ENCODE assay signal across 12 mouse cellular contexts in the genomic region with DNA sequence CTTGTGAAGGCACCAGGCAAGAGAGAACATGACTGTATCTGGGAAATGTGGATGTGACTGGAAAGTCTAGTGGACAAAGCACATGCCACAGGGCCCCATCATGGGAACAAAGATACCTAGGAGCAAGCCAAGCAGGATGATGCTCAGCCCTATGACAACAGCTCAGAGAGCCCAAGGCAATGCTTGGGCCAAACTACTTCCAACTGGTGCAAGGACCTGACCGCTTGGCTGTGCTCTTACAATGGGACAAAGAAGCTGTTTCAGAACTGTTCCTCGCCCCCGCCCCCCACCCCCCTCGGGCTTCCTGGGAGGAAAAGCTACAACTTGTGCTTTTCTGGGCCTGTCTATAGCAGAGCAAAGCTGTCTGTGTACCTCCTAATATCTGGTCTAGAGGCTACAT. TPM values are rescaled to one million over a fixed set of nuclear protein-coding genes. Genes with fewer than 3 reads are reported as not detected.
DNase-seq lines count a peak whose midpoint lies in the region; ATAC-seq and TF ChIP-seq lines count a peak whose summit lies in the region.
"Had no signal": no experiment of that assay in that cellular context is flagged by ENCODE, and none has a peak within 500 bp of the region (broad histone marks: within the 10 kb centered on the region; RNA-seq: fewer than 3 reads in every experiment).

No protein-coding gene starts in this region.

- no peaks in the 10 kb centered on the region for H3K27me3 ChIP-seq in heart, embryonic 14.5 days (ENCODE audit: control insufficient read depth, insufficient read depth, low read length)
- H3K27me3 ChIP-seq in midbrain, embryonic 10.5 days (ENCODE audit: low read depth, poor library complexity, severe bottlenecking) = no peaks in the 10 kb centered on the region
- H3K27me3 ChIP-seq in midbrain, embryonic 14.5 days (ENCODE audit: control insufficient read depth, insufficient read depth, low read length) = no peaks in the 10 kb centered on the region
- no peaks in the 10 kb centered on the region for H3K27me3 ChIP-seq in heart, postnatal 0 days (ENCODE audit: control insufficient read depth, insufficient read depth, low read length)
- no peaks in the 10 kb centered on the region for H3K27me3 ChIP-seq in stomach, embryonic 16.5 days (ENCODE audit: control insufficient read depth, insufficient read depth, low read length)
- H3K27me3 ChIP-seq: midbrain, embryonic 15.5 days had no signal

- ATAC-seq in heart, embryonic 14.5 days (ENCODE audit: insufficient number of reproducible peaks, insufficient read depth, low FRiP score, low read depth) = no peak
- ATAC-seq in midbrain, embryonic 14.5 days (ENCODE audit: low FRiP score, low TSS enrichment) = no peak
- peak; percentile 13; the same call in 1 of the 2 replicates for ATAC-seq in heart, postnatal 0 days (ENCODE audit: insufficient read depth, low read depth)
- no peak for ATAC-seq in stomach, embryonic 16.5 days (ENCODE audit: insufficient read depth, low FRiP score)
- ATAC-seq: midbrain, embryonic 15.5 days had no signal

- H3K4me2 ChIP-seq in heart, embryonic 14.5 days (ENCODE audit: low read length) = no peak overlapping the region
- H3K4me2 ChIP-seq in midbrain, embryonic 14.5 days (ENCODE audit: low read length) = no peak overlapping the region
- H3K4me2 ChIP-seq in heart, postnatal 0 days (ENCODE audit: low read depth, low read length) = peak overlapping the region; percentile 14; the same call in 1 of the 2 replicates
- no peak overlapping the region for H3K4me2 ChIP-seq in stomach, embryonic 16.5 days (ENCODE audit: low read depth, low read length)
- H3K4me2 ChIP-seq: midbrain, embryonic 15.5 days had no signal

- TF ChIP-seq EP300 in heart, postnatal 0 days (IDR thresholded peaks at IDR 0.05; ENCODE audit: low read depth) = no peak

- no peaks in the 10 kb centered on the region for H3K9me3 ChIP-seq in heart, embryonic 14.5 days (ENCODE audit: control insufficient read depth, low read length)
- H3K9me3 ChIP-seq in midbrain, embryonic 10.5 days (replicated peaks) = no peaks in the 10 kb centered on the region
- no peaks in the 10 kb centered on the region for H3K9me3 ChIP-seq in midbrain, embryonic 14.5 days (ENCODE audit: control insufficient read depth, low read length)
- no peaks in the 10 kb centered on the region for H3K9me3 ChIP-seq in heart, postnatal 0 days (replicated peaks; ENCODE audit: control insufficient read depth, low read length)
- no peaks in the 10 kb centered on the region for H3K9me3 ChIP-seq in stomach, embryonic 16.5 days (replicated peaks; ENCODE audit: control insufficient read depth, low read length)
- H3K9me3 ChIP-seq: G1E; midbrain, embryonic 15.5 days had no signal

- peaks cover 48 to 86% of the 10 kb centered on the region in 2 experiments for H3K4me1 ChIP-seq in heart, embryonic 14.5 days (ENCODE audit: control insufficient read depth in 2 of 2, insufficient read depth in 2 of 2, low read length in 2 of 2)
- peaks cover 34% of the 10 kb centered on the region for H3K4me1 ChIP-seq in midbrain, embryonic 10.5 days
- H3K4me1 ChIP-seq in midbrain, embryonic 14.5 days (ENCODE audit: control insufficient read depth, insufficient read depth, low read length) = no peaks in the 10 kb centered on the region
- peaks cover 83% of the 10 kb centered on the region for H3K4me1 ChIP-seq in heart, postnatal 0 days (ENCODE audit: control insufficient read depth, insufficient read depth)
- H3K4me1 ChIP-seq in stomach, embryonic 16.5 days (ENCODE audit: control insufficient read depth, insufficient read depth, low read length) = peaks cover 60% of the 10 kb centered on the region

- H3K9ac ChIP-seq in heart, embryonic 14.5 days (ENCODE audit: low read length) = peak overlapping the region; percentile 64
- no peak overlapping the region for H3K9ac ChIP-seq in midbrain, embryonic 14.5 days (replicated peaks; ENCODE audit: low read length)
- no peak overlapping the region for H3K9ac ChIP-seq in heart, postnatal 0 days (replicated peaks; ENCODE audit: low read depth, low read length)
- no peak overlapping the region for H3K9ac ChIP-seq in stomach, embryonic 16.5 days (ENCODE audit: low read length)
- H3K9ac ChIP-seq: midbrain, embryonic 15.5 days had no signal

- peaks cover 28% of the 10 kb centered on the region for H3K36me3 ChIP-seq in heart, embryonic 14.5 days (ENCODE audit: control insufficient read depth, insufficient read depth, low read length)
- peaks cover 81% of the 10 kb centered on the region for H3K36me3 ChIP-seq in midbrain, embryonic 10.5 days
- H3K36me3 ChIP-seq in midbrain, embryonic 14.5 days (ENCODE audit: control insufficient read depth, insufficient read depth, low read length) = no peaks in the 10 kb centered on the region
- peaks cover 14% of the 10 kb centered on the region; the same call in 1 of the 2 replicates for H3K36me3 ChIP-seq in heart, postnatal 0 days (replicated peaks; ENCODE audit: control insufficient read depth, insufficient read depth, low read length)
- H3K36me3 ChIP-seq in stomach, embryonic 16.5 days (ENCODE audit: control insufficient read depth, insufficient read depth, low read length) = no peaks in the 10 kb centered on the region
- H3K36me3 ChIP-seq: midbrain, embryonic 15.5 days had no signal

- DNase-seq in heart, adult 9 months (ENCODE audit: low spot score in 2 of 2) = no peak
- no peak for DNase-seq in midbrain, embryonic 10.5 days (ENCODE audit: low spot score)
- no peak for DNase-seq in midbrain, embryonic 14.5 days
- DNase-seq in heart, postnatal 0 days (ENCODE audit: low spot score) = no peak
- DNase-seq in right cerebral cortex, postnatal 25 days = no peak
- DNase-seq in frontal cortex, postnatal 36 days (ENCODE audit: low spot score in 2 of 2) = no peak
- DNase-seq: right cerebral cortex, adult 18-20 months; thymus, postnatal 36 days had no signal

- peak overlapping the region; percentile 60 to 95; a peak in 3 of 4 replicates for H3K27ac ChIP-seq in heart, embryonic 14.5 days (replicated peaks in 1 of 2; ENCODE audit: control insufficient read depth in 1 of 2, insufficient read depth in 1 of 2, low read depth in 2 of 2, low read length in 2 of 2)
- 0 out of 2 replicates have a peak overlapping the region, but pooled peaks have one; percentile 23 for H3K27ac ChIP-seq in midbrain, embryonic 10.5 days (replicated peaks)
- no peak overlapping the region for H3K27ac ChIP-seq in midbrain, embryonic 14.5 days (replicated peaks; ENCODE audit: low read depth, low read length)
- H3K27ac ChIP-seq in heart, postnatal 0 days (ENCODE audit: low read depth) = peak overlapping the region; percentile 97
- H3K27ac ChIP-seq in stomach, embryonic 16.5 days (ENCODE audit: low read length) = peak overlapping the region; percentile 1; the same call in 1 of the 2 replicates
- H3K27ac ChIP-seq: midbrain, embryonic 15.5 days had no signal

- TF ChIP-seq CTCF in heart, postnatal 0 days (IDR thresholded peaks at IDR 0.05; ENCODE audit: low read depth) = peak; percentile 8; the same call in 1 of the 2 replicates

- H3K4me3 ChIP-seq in heart, embryonic 14.5 days (ENCODE audit: control insufficient read depth in 1 of 2, insufficient read depth in 1 of 2, low read depth in 1 of 2, low read length in 2 of 2) = no peak overlapping the region
- no peak overlapping the region for H3K4me3 ChIP-seq in midbrain, embryonic 10.5 days
- no peak overlapping the region for H3K4me3 ChIP-seq in midbrain, embryonic 14.5 days (replicated peaks; ENCODE audit: low read depth, low read length)
- H3K4me3 ChIP-seq in heart, postnatal 0 days (ENCODE audit: low read depth, low read length) = no peak overlapping the region
- no peak overlapping the region for H3K4me3 ChIP-seq in stomach, embryonic 16.5 days (replicated peaks; ENCODE audit: low read length)
- H3K4me3 ChIP-seq: midbrain, embryonic 15.5 days had no signal

- 64% methylated on average over 4 of the region's 4 CpGs for WGBS in heart, embryonic 14.5 days
- WGBS in midbrain, embryonic 10.5 days = 73% methylated on average over 4 of the region's 4 CpGs
- 62% methylated on average over 4 of the region's 4 CpGs for WGBS in midbrain, embryonic 14.5 days
- 68% methylated on average over 4 of the region's 4 CpGs for WGBS in heart, postnatal 0 days
- 83% methylated on average over 4 of the region's 4 CpGs for WGBS in stomach, embryonic 16.5 days

RNA-seq across cellular contexts. Expression of a gene that starts 23.5 kb away (rescaled TPM):
- 221 and 228 TPM in 2 replicates for polyA plus RNA-seq in heart, embryonic 14.5 days (2014; fragmentation: Nextera tagmentation; extraction: Ambion mirVana)
- polyA plus RNA-seq in midbrain, embryonic 10.5 days (2016; fragmentation: Nextera tagmentation; extraction: Ambion mirVana) = 236 and 239 TPM in 2 replicates
- 102 and 118 TPM in 2 replicates for polyA plus RNA-seq in midbrain, embryonic 14.5 days (2014; fragmentation: Nextera tagmentation; extraction: Ambion mirVana)
- total RNA-seq in heart, postnatal 0 days (2014; rRNA removed; ENCODE audit: low replicate concordance) = 120 and 139 TPM in 2 replicates
- polyA plus RNA-seq in heart, postnatal 0 days (2015; fragmentation: Nextera tagmentation; extraction: Ambion mirVana) = 135 and 171 TPM in 2 replicates
- 413 and 449 TPM in 2 replicates for polyA plus RNA-seq in stomach, embryonic 16.5 days (2015; fragmentation: Nextera tagmentation; extraction: Ambion mirVana)

RNA-seq across cellular contexts. Expression of a gene that starts 43.0 kb away (rescaled TPM):
- 286 and 319 TPM in 2 replicates for polyA plus RNA-seq in heart, embryonic 14.5 days (2014; fragmentation: Nextera tagmentation; extraction: Ambion mirVana)
- 402 and 429 TPM in 2 replicates for polyA plus RNA-seq in midbrain, embryonic 10.5 days (2016; fragmentation: Nextera tagmentation; extraction: Ambion mirVana)
- 320 and 343 TPM in 2 replicates for polyA plus RNA-seq in midbrain, embryonic 14.5 days (2014; fragmentation: Nextera tagmentation; extraction: Ambion mirVana)
- total RNA-seq in heart, postnatal 0 days (2014; rRNA removed; ENCODE audit: low replicate concordance) = 366 and 476 TPM in 2 replicates
- 261 and 264 TPM in 2 replicates for polyA plus RNA-seq in heart, postnatal 0 days (2015; fragmentation: Nextera tagmentation; extraction: Ambion mirVana)
- polyA plus RNA-seq in stomach, embryonic 16.5 days (2015; fragmentation: Nextera tagmentation; extraction: Ambion mirVana) = 339 and 345 TPM in 2 replicates

RNA-seq across cellular contexts. Expression of a gene that starts 43.2 kb away (rescaled TPM):
- 2.8 and 3.3 TPM in 2 replicates for polyA plus RNA-seq in heart, embryonic 14.5 days (2014; fragmentation: Nextera tagmentation; extraction: Ambion mirVana)
- polyA plus RNA-seq in midbrain, embryonic 10.5 days (2016; fragmentation: Nextera tagmentation; extraction: Ambion mirVana) = 7.9 and 11.4 TPM in 2 replicates
- 5.5 and 10.2 TPM in 2 replicates for polyA plus RNA-seq in midbrain, embryonic 14.5 days (2014; fragmentation: Nextera tagmentation; extraction: Ambion mirVana)
- total RNA-seq in heart, postnatal 0 days (2014; rRNA removed; ENCODE audit: low replicate concordance) = 0.15 TPM in 1 of 2 replicates, not detected in the other
- polyA plus RNA-seq in heart, postnatal 0 days (2015; fragmentation: Nextera tagmentation; extraction: Ambion mirVana) = 1.4 and 1.8 TPM in 2 replicates
- 7.9 and 8.4 TPM in 2 replicates for polyA plus RNA-seq in stomach, embryonic 16.5 days (2015; fragmentation: Nextera tagmentation; extraction: Ambion mirVana)

RNA-seq across cellular contexts. Expression of a gene that starts 57.4 kb away (rescaled TPM):
- 0.27 and 0.46 TPM in 2 replicates for polyA plus RNA-seq in heart, embryonic 14.5 days (2014; fragmentation: Nextera tagmentation; extraction: Ambion mirVana)
- 0.15 and 0.31 TPM in 2 replicates for polyA plus RNA-seq in midbrain, embryonic 10.5 days (2016; fragmentation: Nextera tagmentation; extraction: Ambion mirVana)
- 0.33 and 0.55 TPM in 2 replicates for polyA plus RNA-seq in midbrain, embryonic 14.5 days (2014; fragmentation: Nextera tagmentation; extraction: Ambion mirVana)
- total RNA-seq in heart, postnatal 0 days (2014; rRNA removed; ENCODE audit: low replicate concordance) = not detected in 2 replicates
- polyA plus RNA-seq in heart, postnatal 0 days (2015; fragmentation: Nextera tagmentation; extraction: Ambion mirVana) = 0.26 TPM in 2 replicates
- polyA plus RNA-seq in stomach, embryonic 16.5 days (2015; fragmentation: Nextera tagmentation; extraction: Ambion mirVana) = 0.56 and 0.59 TPM in 2 replicates
